Mouse (Mus musculus): ENCODE measurements around the gene Nagpa.

Nagpa gene

DNA sequence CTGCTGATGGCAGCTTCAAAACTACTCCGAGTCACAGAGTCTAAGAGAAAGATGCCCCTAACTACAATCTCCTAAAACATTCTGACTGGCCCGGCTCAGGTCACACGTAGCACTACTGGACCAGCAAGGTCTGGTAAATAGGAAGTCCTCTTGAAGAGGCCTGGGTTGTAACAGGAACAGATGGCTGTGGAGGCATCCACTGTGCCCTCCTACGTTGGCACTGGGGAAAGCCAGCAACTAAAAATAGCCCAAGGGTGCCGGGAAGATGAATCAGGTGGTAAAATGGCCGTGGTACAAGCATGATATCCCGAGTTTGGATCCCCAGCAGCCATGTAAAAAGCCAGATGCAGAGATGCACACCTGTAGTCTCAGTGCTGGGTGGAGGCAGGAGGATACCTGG is 17.6 kb downstream of the Nagpa start:
- no peak for DNase-seq

GRCm38 (mm10) chr16:5185691-5186090 is 18.1 kb downstream of the Nagpa start:
- no peak for DNase-seq

DNA sequence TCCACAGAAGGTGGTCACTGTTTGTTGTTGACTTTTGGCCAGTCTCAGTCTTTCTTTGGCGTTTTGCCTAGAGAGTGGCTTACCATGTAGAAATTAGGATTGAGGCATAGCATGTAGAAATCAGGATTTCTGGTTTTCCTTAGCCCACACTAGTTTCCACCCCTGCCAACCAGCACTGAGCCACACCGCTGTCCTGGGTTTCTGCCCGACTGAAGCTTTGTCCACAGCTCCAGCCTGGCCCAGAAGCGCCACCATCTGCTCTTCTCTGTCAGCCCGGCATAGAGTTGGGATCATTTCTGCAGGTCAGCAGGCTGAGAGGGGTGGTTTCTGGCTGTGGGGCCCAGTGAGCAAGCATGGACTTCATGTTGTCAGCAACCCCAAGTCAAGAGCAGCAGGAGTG is 18.9 kb downstream of the Nagpa start:
- no peak for DNase-seq

GRCm38 (mm10) chr16:5184101-5184500 is 19.7 kb downstream of the Nagpa start:
- no peak for DNase-seq

- no peak for DNase-seq
These were observed 20.4 kb downstream of the Nagpa start for GRCm38 (mm10) chr16:5183310-5183975.

GRCm38 (mm10) chr16:5172636-5173035 is 31.2 kb downstream of the Nagpa start:
- no peak for DNase-seq

GRCm38 (mm10) chr16:5168829-5169228 is 35.0 kb downstream of the Nagpa start:
- DNase-seq: no peak

DNA sequence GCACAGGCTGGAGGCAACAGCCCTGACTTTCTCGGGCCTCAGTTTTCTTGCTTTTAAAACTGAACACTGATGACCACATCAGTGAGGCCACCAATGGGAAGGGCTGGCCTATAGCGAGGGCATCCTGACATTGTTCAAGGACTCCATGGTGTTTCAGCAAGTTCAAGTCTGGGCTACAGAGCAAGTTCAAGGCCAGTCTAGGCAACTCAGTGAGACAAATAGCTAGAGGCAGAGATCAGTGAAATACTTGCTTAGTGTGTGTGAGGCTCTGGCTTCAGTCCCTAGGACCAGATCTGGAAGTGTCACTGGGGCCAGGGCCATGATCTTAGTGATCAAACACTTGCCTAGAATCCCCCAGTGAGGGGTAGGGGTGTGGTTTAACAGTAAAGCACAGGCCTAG is 35.8 kb downstream of the Nagpa start:
- DNase-seq: no peak

DNA sequence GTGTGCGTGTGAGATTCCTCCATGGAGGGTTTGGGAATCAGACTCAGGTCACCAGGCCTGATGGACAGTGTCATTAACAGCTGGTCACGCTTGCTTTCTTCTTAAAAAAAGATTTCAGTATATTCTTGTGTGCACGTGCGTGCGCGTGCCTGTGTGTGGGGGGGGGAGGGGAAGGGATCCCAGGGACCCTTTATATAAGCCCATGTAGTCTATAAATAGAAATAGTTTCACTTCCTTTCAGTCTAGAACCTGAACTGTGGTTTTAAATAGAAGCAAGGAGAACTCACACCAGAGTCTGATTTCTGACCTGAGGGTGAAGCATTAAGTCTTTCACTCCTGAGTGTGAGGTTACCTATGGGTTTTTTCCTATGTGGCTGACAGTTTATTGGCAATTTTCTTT is 39.5 kb downstream of the Nagpa start:
- DNase-seq: no peak

DNA sequence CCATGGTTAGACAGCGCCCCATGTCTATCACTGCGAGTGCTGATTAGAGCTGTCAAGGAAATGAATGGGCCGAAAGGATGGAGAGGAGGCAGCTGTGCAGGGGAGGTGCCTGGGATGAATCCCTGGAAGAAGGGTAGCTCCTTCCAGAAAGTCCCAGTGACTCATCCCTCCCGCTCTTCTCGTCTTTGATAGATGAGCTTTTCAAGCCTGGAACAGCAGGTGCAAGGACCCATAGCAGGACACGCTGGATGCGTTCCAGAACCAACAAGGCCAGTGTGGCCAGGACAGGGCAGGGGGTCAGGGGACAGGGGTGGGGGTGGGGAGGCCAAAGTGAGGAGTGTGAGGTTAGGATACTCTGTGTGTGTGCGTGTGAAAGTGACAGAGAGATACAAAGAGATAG is 44.6 kb downstream of the Nagpa start:
- DNase-seq: no peak

GRCm38 (mm10) chr16:5157113-5157512 is 46.7 kb downstream of the Nagpa start:
- no peak for DNase-seq

DNA sequence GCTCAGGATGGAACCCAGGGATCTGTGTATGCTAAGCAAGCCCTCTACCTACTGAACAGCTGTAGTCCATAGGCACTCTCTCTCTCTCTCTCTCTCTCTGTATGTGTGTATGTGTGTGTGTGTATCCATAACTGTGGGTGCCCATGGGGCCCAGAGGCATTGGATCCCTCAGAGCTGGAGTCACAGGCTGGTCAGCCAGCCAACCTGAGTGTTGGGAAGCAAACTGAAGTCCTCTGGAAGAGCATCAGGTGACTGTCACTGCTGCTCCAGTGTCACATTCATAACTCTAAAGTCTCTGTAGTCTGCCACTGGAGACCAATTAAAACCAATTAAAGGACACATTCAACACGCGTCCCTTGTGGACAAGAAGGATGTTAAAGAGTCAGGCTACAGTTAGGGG is 47.3 kb downstream of the Nagpa start:
- DNase-seq: no peak

GRCm38 (mm10) chr16:5155014-5155413 is 48.8 kb downstream of the Nagpa start:
- no peak for DNase-seq

- no peak for DNase-seq
These were observed 50.3 kb downstream of the Nagpa start for GRCm38 (mm10) chr16:5153299-5154026.

DNA sequence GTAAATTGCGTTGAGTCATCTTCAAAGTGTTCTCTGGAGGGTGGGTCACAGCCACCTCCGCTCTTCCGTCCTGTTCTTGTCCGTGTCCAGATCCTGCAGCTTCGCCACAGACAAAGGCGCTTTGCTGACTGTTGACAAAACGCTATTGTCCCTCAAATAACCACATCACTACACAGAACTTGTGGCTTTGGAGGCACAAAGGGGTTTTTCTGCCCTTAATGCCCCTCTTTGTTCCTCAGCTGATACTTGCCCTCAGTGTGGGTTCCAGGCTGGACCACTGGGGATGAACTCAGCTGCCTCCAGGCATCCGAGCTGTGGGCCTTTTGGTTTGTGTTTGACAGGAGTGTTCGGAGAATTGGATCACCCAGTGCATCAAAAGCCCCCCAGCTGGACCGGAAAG is 53.3 kb downstream of the Nagpa start:
- DNase-seq: no peak

DNA sequence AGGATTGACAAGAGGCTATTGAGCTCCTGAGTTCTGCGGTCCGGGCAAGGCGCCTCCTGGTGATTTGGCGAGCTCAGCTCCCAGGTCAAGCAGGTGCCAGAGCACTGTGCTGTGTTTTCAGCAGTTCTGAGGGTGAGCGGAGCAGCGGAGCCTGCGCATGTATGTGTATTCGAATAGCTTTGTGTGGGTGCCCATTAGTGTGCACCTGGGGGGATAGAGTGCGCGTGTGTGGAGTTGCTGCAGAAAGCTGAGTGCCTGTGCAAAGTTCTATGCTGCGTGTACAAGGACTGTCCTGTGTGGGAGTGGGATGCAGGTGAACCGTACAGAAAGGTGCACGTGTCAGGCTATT is 56.8 kb downstream of the Nagpa start, which contains the start of gene Sec14l5:
TSS of gene Sec14l5 (plus strand) at position 73 of the 349 bp plus-strand sequence.
- no peak for DNase-seq

DNA sequence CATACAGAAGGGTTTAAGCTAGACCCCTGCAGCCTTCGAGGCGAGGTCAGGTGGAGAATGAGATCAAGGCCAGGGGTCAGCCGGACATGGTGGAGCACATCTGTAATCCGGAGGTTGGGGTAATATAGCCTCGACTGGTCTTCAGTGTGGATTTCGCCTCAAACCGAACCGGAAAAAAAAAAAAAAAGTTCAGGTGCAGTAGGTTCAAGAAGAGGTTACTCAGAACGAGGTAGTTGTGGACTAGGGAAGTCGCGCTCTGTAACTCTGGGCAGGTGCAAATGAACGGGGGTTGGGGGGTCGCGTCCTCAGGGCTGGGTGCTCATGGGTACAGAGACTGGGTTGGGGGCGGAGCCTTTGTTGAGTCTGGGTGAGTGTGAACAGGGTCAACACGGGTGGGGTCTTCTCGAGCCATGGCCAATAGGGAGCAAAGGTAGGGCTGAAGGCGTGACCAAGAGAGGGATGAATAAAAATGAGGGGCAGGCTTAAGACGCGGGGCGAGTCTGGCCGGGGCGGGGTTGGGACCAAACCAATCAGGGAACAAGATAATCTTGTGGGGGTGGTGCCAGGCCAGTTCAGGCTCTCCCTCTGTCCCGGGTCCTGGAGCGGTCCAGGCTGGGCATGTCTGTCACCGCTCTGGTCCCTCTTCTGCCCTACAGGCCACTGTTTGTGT is 57.3 kb downstream of the Nagpa start:
- DNase-seq: no peak

GRCm38 (mm10) chr16:5145570-5145969 is 58.2 kb downstream of the Nagpa start:
- peak; percentile 73 for DNase-seq

Measured in right cerebral cortex, postnatal 14 days (tissue).